Mouse (Mus musculus) NIH3T3 (cell line): ENCODE data around the gene 1300017J02Rik.
A peak's percentile ranks its signal among the peaks of the same experiment; 100 is the strongest.

Source experiments
- DNase-seq: peaks from one replicate; pipeline ENCODE4 v3.0.0-alpha.2; 2012; ENCODE audit warnings: low read depth

Gene 1300017J02Rik

GRCm38 (mm10) chr9:103213631-103214030, 91.3 kb downstream of the 1300017J02Rik start:
- peak; percentile 18 for DNase-seq

GRCm38 (mm10) chr9:103212654-103213420, 92.0 kb downstream of the 1300017J02Rik start:
- DNase-seq, result peak; percentile 70

DNA sequence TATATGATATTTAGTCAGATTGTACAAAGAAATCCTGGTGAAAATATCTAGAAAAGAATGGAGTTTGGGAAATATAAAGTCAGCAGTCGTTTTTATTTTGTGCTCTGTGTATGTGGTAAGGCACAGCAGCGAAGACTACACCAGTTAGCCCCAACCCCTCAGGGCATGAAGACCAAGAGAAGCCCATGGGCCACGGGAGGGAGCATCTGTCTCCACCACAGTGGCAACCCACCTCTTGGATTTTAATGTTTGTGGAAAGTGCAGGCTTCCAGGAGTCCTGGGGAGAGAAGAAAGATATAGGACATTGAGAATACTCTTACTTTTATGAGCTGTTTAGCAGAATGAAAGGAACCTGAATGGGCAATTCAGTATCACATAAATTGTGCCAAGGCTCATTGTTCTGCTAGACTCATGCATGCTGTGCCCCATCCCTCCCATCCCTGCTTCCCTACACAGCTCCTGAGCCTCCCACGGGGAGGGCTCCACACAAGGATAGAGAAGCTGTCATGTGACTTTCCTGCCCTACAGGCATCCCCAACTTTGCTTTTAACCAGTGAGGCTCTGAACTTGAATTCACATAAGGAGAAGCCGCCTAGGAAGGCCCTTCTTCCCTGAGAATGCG, 96.0 kb downstream of the 1300017J02Rik start:
- DNase-seq, result no peak

DNA sequence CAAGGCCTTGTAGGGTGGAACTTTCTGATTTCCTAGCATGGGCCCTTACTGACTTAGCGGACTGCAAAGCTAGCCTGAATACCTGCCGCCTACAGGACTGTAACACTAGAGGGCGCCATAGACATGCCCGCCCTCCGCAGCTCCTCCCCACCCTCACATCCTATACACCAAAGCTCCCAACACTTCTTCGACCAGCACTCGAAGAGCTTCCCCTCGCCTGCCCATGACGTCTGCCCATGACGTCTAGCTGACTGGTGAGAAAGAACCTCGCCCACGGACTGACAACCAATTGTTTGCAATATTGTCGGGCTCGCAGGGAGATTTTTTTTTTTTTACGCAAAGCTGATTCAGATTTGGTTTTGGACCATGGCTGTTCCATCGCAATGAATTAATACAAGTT, 97.0 kb downstream of the 1300017J02Rik start:
- peak; percentile 82 for DNase-seq

- DNase-seq, result no peak
These were observed 99.1 kb downstream of the 1300017J02Rik start for GRCm38 (mm10) chr9:103205786-103206185.

DNA sequence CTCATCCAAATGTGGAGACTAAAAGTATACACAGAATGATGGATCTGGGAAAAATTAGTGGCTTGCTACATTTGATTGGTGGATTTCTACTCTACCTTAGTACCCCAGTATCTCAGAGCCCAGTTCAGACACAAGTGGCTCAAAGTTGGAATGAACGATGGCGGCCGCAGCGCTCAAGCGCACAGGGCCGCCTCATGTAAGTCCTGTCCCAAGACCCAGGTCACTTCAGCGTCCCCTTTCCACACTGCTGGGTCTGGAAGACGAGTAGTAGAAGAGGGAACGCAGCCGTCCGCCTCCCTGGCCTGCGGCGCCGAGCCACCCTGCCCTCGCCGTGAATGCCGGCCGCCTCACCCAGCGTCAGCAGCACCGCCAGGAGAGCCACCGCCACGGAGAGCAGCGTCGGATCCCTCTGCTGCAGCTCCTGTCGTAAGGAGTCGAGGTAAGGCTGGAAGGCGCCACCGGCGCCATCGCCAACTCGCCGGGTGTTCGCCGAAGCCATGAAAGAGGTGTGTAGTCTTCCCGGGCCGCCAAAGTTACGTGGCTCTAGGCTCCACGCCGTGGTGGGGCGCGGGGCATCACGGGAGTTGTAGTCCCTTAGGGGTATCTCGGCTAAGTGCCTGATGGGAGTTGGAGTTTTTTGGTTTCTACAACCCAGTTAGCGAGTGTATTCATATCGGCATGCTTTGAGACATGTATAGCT, 103.2 kb downstream of the 1300017J02Rik start, which contains the start of gene Srprb:
Gene Srprb, minus strand, starts transcription at position 577 of the 700 bp plus-strand sequence.
- peak; percentile 93 for DNase-seq
